Mouse (Mus musculus) MEL-GATA-1-ER (cell line): ENCODE results near the gene Scn3a.

ENCODE experiments used
- DNase-seq: peaks from one replicate; pipeline ENCODE4 v3.0.0-alpha.2; 2012; ENCODE audit warnings: low read depth; ENCODE audit errors: extremely low read depth

Scn3a gene

DNA sequence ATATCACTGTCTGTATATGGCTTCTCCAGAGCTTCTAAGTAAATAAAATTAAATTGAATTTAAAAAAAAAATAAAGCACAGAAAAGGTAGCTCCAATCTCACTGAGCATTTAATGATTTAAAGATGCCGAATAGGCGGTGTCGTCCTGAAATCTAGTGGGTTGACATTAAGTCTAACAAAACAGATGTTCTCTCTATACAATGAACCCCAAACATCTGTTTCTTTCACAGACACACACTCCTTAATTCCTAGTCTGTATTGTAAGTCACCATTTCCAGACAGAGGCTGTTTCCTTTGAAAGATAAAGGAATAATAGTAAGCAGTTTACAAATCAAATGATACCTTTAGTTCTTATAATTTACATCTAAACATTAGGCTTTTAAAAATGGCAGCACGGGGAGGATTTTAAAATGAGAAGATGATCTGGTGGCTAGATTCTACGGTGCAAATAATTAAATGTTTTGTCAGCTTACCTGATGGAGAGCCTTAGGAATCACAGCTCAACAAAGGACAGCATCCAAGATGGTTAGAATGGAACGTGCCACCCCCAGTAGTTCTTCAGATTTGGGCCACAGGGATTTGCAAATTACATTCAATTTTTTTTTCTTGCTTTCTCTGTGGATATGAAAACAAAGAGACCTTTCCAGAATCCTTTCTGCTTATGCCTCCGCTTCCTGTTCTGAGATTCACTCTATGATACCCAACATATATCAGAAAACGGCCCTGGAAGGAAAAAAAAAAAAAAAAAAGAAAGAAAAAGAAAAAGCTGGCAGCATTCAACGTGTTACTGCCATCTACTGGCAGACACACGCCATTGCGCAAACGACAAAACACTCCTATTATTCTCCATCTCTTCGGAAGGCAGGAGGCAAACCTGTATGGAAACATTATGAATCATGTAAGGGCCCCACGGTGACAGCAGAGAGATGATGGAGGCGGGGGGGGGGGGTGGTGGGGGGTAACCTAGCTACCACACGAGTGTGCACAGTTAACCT, at the start of gene Scn3a:
TSS of gene Scn3a (minus strand) at position 835 of the 995 bp plus-strand sequence.
- DNase-seq, result no peak

DNA sequence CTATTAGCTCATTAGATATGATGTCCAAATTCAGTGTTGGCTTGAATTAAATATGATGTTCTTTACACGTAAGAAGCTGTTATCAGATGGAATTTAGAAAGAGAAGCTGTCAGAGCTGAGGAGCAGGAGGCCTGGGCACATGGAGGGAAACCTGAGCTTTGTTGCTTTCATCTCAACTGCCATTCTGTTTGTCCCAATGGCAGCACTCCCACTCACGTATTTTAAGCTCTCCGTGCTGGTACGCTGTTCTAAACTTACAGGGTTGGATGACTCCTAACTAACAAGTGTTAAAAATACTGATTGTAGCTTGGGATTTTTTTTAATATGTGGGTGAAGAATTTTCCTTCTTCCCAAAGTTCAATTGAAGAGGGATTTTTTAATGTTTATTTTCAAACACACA, 44.5 kb upstream of the Scn3a start:
- no peak for DNase-seq

DNA sequence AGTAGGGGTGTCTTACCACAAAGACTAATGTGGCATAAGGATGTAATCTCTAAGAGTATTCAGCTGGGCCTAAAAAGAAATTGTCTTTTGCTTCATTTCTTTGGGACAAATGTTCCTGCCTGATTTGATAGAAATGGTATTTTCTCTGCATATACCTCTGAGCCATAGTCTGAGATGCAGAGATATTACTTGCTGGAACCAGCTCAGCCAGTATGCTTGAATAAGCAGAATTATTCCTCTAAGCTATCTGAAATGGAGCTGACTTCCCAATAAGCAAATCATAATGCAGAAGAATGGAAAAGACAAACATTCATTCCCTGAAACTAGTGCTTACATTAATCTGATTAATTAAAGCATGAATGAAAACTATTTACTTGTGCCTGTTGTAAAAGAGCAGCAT, 40.4 kb upstream of the Scn3a start:
- DNase-seq, result no peak

DNA sequence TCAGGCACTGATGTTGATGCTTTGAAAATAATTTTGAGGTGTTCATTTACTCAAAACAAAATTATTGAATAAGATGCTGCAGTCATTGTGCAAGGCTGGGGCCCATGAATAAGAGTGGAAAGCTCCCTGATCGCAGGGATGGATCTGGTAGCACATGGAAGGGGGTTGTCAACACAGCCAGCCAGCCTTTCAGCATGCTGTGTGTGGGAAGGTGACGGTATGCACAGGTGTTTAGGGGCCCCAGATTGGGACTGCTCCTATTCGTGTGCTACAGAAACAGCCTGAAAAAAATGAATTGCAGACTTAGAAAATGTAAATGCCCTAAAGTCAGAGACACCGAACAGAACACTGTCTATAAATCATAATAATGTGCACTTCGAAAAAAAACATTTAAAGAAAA, 20.3 kb upstream of the Scn3a start:
- DNase-seq, result no peak

DNA sequence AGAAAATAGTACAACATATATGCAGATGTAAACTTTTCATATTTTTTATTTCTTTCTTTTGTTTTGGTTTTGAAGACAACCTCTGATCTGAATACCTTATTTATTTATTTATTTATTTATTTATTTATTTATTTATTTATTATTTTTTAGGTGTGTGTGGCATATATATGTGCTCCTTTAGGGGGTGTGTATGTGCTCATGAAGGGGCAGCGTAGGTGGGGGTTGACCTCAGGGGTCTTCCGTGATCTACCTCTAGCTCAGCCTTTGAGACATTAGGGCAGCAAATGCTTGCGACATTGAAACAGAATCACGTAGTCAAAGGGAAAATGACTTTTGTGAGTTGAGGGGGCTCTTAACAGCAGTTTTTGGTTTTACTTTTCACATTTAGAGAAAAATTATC, 498 bp upstream of the Scn3a start:
- DNase-seq, result no peak

DNA sequence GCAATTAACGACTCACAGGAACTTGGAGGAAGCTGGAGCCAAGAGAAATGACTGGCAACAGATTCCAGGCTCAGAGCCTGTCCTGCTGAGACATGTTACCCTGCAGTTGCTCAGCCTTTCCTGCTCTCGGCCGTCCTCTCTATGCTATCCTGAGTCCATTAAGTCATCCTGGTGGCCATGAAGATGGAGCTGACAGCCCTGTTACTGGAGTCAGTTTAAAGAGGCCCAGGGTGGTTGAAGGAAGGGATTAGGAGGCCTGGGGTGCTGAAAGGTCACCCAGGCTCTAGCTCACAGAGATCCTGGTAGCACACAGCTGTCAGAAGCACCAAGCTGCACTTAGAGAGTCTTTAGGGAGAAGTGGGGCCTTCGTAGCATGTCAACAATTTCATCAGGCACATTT, 3.5 kb downstream of the Scn3a start:
- no peak for DNase-seq

DNA sequence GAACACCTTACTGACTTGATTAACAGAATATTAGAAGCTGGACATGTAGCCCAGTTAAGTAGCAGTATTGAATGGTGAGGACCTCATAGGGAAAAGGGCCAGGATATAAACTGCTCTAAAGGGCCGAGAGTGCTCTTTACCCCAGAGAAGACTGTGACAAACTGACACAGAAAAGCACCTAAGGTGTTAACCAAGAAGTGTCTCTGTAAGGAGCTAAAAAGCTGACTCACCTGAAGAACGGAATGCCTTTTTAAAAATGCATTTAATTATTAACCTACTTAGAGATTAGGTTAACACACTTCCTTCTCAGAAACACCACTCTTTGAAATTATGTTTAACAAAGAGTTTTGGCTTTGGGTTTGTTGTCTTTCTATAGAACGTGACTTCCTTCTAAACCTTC, 9.7 kb downstream of the Scn3a start:
- DNase-seq, result no peak

DNA sequence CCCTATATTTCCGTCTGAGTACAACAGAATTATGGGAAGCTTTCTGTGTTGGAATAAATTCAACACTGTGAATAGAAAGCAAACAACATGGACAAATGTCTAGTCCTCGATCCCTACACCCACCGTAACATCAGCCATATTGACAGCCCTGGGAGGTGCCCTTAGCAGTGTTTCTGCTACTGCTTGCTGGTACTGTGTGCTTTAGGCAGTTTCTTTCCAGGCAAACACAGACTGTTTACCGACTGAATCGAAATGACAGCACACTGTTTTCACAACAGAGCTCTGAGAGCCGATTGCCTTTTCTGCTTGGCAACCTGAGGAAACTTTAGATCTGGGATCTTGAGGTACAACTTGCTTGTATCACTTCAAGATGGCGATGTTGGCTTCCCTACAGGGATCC, 12.8 kb downstream of the Scn3a start:
- DNase-seq, result no peak

DNA sequence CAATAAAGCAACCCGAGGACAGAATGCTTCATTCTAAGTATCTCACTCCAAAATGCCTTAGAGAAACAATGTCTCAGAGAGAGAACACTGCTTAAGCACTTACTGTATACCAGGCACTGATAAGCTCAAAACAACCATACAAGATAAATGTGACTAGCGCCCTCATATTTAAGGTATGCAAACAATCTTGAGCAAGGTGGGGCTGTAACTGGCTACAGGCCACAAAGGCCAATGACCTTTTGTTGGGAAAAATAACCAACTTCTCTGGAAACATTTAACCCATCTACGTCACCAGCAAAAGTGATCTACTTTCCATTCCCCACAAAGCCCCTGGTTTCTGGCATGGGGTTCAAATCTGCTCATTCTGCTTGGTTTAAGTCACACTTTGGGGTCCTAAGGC, 14.0 kb downstream of the Scn3a start:
- no peak for DNase-seq

DNA sequence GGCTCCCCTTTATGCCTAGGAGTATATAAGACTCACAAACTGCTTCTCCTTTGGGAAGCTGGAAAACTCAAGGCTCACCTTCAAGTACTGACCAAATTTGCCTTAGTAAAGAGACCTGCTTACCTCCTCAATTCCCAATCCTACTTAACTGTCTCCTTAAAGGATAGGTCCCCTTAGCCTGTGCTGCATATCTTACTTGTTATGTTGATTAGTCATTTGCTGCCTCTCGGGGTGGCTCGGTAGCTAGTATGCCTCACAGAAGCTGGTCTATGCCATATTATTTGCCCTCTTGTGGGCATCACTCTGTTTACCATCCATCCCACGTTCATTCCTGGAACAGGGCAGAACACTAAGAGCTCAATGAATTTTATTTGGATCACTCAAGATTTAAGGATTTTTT, 14.7 kb downstream of the Scn3a start:
- no peak for DNase-seq

DNA sequence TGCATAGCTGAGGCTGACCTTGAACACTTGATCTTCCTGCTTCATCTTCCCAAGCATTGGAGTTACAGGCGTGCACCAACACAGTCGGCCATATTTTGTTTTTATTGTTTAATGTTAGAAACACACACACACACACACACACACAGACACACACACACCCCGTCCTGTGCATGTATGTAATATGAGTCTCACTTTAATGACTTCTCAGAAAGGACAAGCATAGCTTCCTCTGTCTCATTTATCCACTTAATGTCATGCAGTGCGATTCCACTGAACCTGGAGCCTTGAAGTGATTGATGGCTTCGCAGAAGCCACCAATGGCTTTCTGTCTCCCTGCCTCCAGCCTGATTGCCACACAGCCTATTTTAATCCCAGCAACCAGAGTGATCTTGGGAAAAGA, 15.2 kb downstream of the Scn3a start:
- DNase-seq, result no peak

DNA sequence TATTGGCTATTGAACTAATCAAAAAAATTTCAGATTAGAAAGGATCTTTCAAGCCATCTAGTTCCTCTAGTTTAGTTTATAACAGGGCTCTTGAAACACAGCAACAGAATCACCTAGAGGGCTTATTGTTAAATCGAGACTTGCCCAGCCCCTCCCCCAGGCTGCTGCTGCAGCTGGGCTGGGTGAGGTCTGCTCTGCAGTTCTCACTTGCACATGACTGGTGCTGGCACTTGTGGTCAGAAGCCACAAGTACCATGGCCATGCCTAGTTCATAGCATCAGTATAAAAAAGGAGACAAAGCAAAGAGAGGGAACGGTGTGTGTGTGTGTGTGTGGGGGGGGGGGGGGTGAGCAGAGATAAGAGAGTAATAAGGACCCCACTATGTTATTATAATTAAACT, 15.7 kb downstream of the Scn3a start:
- DNase-seq, result no peak

DNA sequence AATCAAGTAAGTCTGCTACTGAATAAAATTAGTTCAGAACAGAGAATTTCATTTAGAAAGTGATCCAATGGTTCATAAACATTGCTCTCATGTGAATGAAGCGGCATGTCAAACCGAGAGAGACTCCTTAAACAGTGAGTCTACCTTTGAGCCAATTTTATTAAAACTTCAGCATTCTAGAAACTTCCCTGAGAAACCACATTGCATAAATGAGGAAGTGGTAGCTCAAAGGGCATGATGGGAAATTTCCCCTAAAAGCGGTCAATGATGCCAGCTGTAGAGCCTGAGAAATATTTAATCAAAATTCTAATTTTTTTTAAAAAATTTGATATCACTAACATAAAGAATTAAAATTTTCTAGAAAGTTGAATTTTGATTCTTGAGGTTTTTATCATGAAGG, 16.9 kb downstream of the Scn3a start:
- no peak for DNase-seq

DNA sequence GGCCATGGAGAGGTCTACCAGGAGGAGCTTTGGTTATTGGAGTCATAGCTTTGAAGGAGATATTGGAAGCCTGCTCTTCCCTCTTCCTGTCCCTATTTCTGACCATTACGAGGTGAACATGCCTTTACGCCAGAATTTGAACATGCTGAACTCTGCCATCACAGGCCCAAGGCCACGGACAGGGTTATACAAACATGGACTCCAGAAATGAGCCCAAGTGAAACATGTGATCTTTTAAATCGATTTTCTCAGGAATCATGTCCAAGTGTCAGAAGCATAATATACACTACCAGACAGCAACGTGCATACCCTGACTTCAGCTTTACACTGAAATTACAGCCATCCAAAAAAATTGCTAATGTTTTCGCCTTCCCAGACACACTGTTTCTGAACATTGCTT, 18.8 kb downstream of the Scn3a start:
- no peak for DNase-seq

DNA sequence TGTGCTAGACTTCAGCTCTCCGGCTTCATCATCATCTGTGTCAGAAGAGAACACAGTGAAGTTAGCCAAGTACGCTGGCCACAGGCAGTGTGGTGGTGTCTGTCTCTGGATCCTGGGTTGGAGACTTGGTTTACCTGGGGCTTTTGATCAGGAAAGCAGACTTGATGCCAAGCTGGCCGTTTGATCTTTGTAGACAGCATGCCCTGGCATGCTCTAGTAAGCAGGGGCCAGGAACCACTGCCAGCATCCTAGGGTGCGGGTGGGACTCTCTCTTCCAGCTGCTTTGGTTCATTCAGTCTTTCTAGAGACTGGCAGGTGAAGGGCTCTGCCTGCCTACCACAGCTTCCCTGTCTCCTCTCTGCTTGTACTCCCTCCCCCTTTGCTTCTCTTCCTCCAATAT, 20.1 kb downstream of the Scn3a start:
- no peak for DNase-seq

DNA sequence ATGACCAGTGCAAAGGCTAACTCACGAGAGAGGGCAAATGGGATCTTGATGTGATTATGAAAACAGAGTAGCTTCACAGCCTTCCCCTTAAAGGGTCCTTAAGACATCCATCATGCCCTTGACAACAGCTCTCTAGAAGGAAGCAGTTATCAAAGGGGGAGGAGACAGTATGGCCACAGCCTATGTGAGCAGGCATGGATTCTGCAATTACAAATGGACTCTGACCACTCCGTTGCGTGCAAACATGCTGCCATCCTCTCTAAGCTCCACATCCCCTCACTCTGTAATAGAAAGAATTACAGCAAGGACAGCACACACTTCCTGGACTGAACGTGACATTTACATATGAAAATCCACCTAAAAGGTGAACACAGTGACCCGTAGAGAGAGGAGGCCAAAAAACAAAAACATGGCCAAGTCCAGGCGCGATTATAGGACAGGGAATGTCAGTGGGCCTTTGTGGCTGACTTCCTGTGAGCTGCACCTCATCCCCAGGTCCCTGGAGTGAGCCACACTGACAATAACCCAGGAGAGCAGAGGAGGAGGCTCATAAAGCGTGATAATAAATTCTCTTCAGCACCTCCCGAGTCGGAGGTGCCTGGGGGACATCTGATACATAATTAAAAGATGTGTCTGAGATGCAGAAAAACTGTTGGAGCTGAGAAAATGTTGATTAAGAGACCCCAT, 24.4 kb downstream of the Scn3a start:
- DNase-seq, result no peak

DNA sequence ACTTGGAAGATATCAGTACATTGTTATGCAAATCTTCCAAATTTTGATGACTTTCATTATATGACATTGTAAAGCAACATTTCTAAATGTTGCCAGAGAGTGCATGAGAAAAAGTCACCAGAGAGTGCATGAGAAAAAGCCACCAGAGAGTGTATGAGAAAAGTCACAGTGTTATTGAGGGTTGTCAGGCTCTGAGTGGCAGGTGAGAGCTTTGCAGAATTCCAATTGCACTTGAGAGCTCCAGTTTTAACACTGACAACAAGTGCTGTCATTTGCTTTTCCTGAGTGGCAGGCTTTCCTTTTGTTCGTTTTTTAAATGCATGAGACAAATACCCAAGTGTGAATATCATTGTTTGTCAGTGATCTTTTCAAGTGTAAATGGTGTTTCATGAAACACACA, 25.6 kb downstream of the Scn3a start:
- no peak for DNase-seq

DNA sequence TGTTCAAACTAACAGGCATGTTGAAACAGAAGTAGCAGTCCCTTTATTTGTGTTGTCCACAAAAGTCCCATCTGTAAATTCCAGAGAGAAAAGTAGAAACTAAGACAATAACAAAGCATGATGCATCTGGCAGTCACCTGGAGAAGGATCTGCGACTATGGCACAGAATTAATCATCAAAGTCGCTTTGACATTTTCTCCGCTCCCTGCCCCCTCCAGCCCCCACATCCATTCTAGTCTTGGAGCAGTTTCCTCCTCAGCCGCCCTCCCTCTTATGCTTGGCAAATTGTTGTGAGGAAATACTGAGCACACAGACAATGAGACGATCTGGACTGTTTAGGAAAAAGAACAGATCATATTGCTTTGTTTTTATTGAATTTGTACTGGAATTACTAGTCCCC, 29.0 kb downstream of the Scn3a start:
- no peak for DNase-seq

DNA sequence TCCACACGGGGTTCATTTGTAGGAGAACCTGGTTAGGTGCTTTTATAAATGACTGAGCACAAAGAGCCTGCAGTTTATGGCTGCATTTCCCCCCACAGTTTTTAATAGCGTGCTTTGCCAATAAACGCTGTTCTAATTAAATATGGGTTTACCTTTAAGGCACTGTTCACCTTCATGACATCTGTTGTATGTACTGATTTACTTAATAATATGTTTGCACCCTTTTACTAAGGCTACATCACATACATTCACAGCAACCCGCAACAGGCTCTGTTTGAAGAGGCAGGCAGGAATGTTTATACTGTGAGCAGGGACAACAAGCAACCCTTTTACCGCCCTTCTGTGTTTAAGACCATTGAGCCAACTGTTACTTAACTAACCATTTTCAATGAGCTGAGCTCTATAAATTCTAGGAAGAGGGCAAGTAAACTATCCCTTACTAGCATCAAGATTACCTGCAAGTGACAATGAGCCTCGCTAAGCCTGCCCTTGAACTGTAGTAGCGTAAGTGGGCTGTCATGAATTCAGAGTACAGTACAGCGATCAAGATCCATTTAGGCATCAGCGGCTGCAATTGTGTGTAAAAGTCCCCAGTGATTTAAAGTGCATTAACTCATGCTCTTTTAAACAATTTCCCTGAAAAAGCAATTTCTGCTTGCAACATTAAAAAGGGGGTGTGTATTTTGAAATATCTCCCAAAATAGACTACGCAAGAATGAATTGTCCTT, 35.1 kb downstream of the Scn3a start:
- no peak for DNase-seq

DNA sequence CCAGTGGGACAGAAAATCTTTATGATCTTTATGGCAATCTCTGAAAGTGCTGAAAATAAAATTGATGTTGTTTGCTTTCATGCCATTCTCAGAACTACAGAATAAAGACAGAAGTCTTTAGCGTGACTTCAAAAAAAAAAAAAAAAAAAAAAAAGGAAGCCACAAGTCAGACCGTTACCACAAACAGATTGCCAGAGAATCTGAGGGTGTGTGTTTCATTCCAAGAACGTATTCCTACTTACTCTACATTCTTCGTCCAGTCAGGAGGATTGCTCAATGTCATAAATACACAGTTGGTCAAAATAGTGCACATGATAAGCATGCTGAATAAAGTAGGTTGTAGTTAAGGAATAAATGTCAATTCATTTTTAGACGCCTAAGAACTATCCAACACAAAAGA, 38.3 kb downstream of the Scn3a start:
- no peak for DNase-seq

DNA sequence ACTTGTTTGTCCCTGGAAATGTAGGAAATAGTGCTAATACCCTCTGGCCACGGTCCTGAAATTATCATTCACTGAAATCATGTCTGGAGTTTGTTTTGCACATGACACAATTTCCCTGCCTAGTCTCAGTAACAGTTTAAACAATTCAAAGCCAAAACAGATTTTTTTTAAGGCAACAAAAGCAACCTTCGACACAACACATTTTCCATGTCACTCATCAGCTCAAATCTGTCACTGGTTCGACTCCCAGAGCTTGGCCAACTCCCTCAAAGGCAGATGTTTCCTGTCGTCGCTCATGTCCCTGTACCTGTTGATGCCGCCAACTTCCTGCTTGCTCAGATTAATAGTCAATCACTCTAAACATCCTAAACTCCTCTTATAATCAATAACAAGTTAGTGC, 50.7 kb downstream of the Scn3a start:
- no peak for DNase-seq

DNA sequence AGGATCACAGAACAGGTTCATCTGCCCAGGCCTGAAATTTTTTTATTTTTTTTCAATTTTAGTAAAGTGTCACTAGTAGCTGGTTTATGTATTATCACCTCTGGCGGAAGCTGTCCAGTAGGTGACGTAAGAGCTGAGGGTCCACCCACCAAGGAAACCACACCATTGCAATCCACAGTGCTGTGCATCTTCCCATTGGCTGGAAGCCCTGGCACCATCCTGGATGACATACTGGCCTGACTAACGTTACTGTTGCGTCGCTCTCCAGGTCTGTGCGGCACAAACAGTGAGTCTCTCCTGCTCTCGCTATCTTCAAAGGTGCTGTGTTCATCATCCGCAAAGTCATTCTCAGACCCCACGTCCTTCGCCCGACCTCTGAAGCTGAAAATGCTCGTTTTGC, 59.2 kb downstream of the Scn3a start:
- no peak for DNase-seq
